Mouse (Mus musculus): Measurements from ENCODE around the gene Asb13. TPM values are rescaled to one million over a fixed set of nuclear protein-coding genes. Genes with fewer than 3 reads are reported as not detected.

The Asb13 gene
- polyA plus RNA-seq, 1 experiment: 42.6 TPM

- H3K27ac ChIP-seq (ENCODE audit: insufficient read depth, low read depth, low read length): no peak overlapping the region
- H3K4me3 ChIP-seq (ENCODE audit: insufficient read depth, low read depth, low read length): no peak overlapping the region
- DNase-seq: peak; percentile 55
- TF ChIP-seq POLR2A (IDR thresholded peaks at IDR 0.05; ENCODE audit: low read depth, low read length): no peak
- peak; percentile 60 for TF ChIP-seq CTCF (conservative IDR thresholded peaks at IDR 0.05; ENCODE audit: insufficient read depth, insufficient read length, low read depth, low read length)
- peaks cover 6% of the 10 kb centered on the region for H3K4me1 ChIP-seq (ENCODE audit: control insufficient read depth, insufficient read depth, low read length)
- H3K36me3 ChIP-seq (ENCODE audit: control insufficient read depth, insufficient read depth, low read length): no peaks in the 10 kb centered on the region
- no peaks in the 10 kb centered on the region for H3K27me3 ChIP-seq (replicated peaks; ENCODE audit: control insufficient read depth, insufficient read depth, low read length)
- WGBS: 74% methylated on average over 9 of the region's 9 CpGs
Observed at GRCm38 (mm10) chr13:3642049-3642448, 8.2 kb downstream of the Asb13 start.

- H3K4me1 ChIP-seq (ENCODE audit: control insufficient read depth, insufficient read depth, low read length): peaks cover 9% of the 10 kb centered on the region
- no peaks in the 10 kb centered on the region for H3K36me3 ChIP-seq (ENCODE audit: control insufficient read depth, insufficient read depth, low read length)
- no peak overlapping the region for H3K4me3 ChIP-seq (ENCODE audit: insufficient read depth, low read depth, low read length)
- DNase-seq: no peak
- no peaks in the 10 kb centered on the region for H3K27me3 ChIP-seq (replicated peaks; ENCODE audit: control insufficient read depth, insufficient read depth, low read length)
- 59% methylated on average over 5 of the region's 5 CpGs for WGBS
- no peak overlapping the region for H3K27ac ChIP-seq (ENCODE audit: insufficient read depth, low read depth, low read length)
- TF ChIP-seq POLR2A (IDR thresholded peaks at IDR 0.05; ENCODE audit: low read depth, low read length) (no peak), CTCF (conservative IDR thresholded peaks at IDR 0.05; ENCODE audit: insufficient read depth, insufficient read length, low read depth, low read length) (no peak)
Observed at GRCm38 (mm10) chr13:3642538-3642937, 8.7 kb downstream of the Asb13 start.

- Histone ChIP-seq H3K36me3 (ENCODE audit: control insufficient read depth, insufficient read depth, low read length) (no peaks in the 10 kb centered on the region), H3K27me3 (replicated peaks; ENCODE audit: control insufficient read depth, insufficient read depth, low read length) (no peaks in the 10 kb centered on the region), H3K27ac (ENCODE audit: insufficient read depth, low read depth, low read length) (no peak overlapping the region), H3K4me3 (ENCODE audit: insufficient read depth, low read depth, low read length) (no peak overlapping the region), H3K4me1 (ENCODE audit: control insufficient read depth, insufficient read depth, low read length) (peaks cover 13% of the 10 kb centered on the region)
- 69% methylated on average over 5 of the region's 5 CpGs for WGBS
- TF ChIP-seq POLR2A (IDR thresholded peaks at IDR 0.05; ENCODE audit: low read depth, low read length) (no peak), CTCF (conservative IDR thresholded peaks at IDR 0.05; ENCODE audit: insufficient read depth, insufficient read length, low read depth, low read length) (no peak)
- peak; percentile 24 for DNase-seq
Observed at GRCm38 (mm10) chr13:3644871-3645270, 11.0 kb downstream of the Asb13 start.

GRCm38 (mm10) chr13:3645919-3646318 is 12.1 kb downstream of the Asb13 start:
- TF ChIP-seq CTCF (conservative IDR thresholded peaks at IDR 0.05; ENCODE audit: insufficient read depth, insufficient read length, low read depth, low read length): no peak
- TF ChIP-seq POLR2A (IDR thresholded peaks at IDR 0.05; ENCODE audit: low read depth, low read length): no peak
- 44% methylated on average over 3 of the region's 3 CpGs for WGBS
- DNase-seq: peak; percentile 88
- Histone ChIP-seq H3K27me3 (replicated peaks; ENCODE audit: control insufficient read depth, insufficient read depth, low read length) (no peaks in the 10 kb centered on the region), H3K4me3 (ENCODE audit: insufficient read depth, low read depth, low read length) (no peak overlapping the region), H3K36me3 (ENCODE audit: control insufficient read depth, insufficient read depth, low read length) (no peaks in the 10 kb centered on the region; the same call in 1 of the 2 replicates), H3K4me1 (ENCODE audit: control insufficient read depth, insufficient read depth, low read length) (peaks cover 16% of the 10 kb centered on the region), H3K27ac (ENCODE audit: insufficient read depth, low read depth, low read length) (peak overlapping the region; percentile 71)

GRCm38 (mm10) chr13:3646566-3646965 is 12.7 kb downstream of the Asb13 start:
- peak overlapping the region; percentile 85 for H3K27ac ChIP-seq (ENCODE audit: insufficient read depth, low read depth, low read length)
- TF ChIP-seq CTCF (conservative IDR thresholded peaks at IDR 0.05; ENCODE audit: insufficient read depth, insufficient read length, low read depth, low read length): no peak
- TF ChIP-seq POLR2A (IDR thresholded peaks at IDR 0.05; ENCODE audit: low read depth, low read length): no peak

GRCm38 (mm10) chr13:3650569-3650968 is 16.7 kb downstream of the Asb13 start:
- Histone ChIP-seq H3K4me1 (ENCODE audit: control insufficient read depth, insufficient read depth, low read length) (peaks cover 15% of the 10 kb centered on the region), H3K27ac (ENCODE audit: insufficient read depth, low read depth, low read length) (no peak overlapping the region), H3K27me3 (replicated peaks; ENCODE audit: control insufficient read depth, insufficient read depth, low read length) (no peaks in the 10 kb centered on the region), H3K36me3 (ENCODE audit: control insufficient read depth, insufficient read depth, low read length) (no peaks in the 10 kb centered on the region; the same call in none of the 2 replicates), H3K4me3 (ENCODE audit: insufficient read depth, low read depth, low read length) (no peak overlapping the region)
- WGBS: 74% methylated on average over 4 of the region's 4 CpGs
- TF ChIP-seq POLR2A (IDR thresholded peaks at IDR 0.05; ENCODE audit: low read depth, low read length) (no peak), CTCF (conservative IDR thresholded peaks at IDR 0.05; ENCODE audit: insufficient read depth, insufficient read length, low read depth, low read length) (no peak)
- peak; percentile 67 for DNase-seq

More at GRCm38 (mm10) chr13:3646566-3646965, 12.7 kb downstream of the Asb13 start:
- 67% methylated on average over 7 of the region's 7 CpGs for WGBS
- DNase-seq: peak; percentile 83
- no peaks in the 10 kb centered on the region; the same call in none of the 2 replicates for H3K36me3 ChIP-seq (ENCODE audit: control insufficient read depth, insufficient read depth, low read length)
- H3K4me3 ChIP-seq (ENCODE audit: insufficient read depth, low read depth, low read length): no peak overlapping the region
- H3K27me3 ChIP-seq (replicated peaks; ENCODE audit: control insufficient read depth, insufficient read depth, low read length): no peaks in the 10 kb centered on the region
- peaks cover 16% of the 10 kb centered on the region for H3K4me1 ChIP-seq (ENCODE audit: control insufficient read depth, insufficient read depth, low read length)

GRCm38 (mm10) chr13:3654432-3654831 is 20.6 kb downstream of the Asb13 start:
- H3K27ac ChIP-seq (ENCODE audit: insufficient read depth, low read depth, low read length): no peak overlapping the region
- no peaks in the 10 kb centered on the region for H3K27me3 ChIP-seq (replicated peaks; ENCODE audit: control insufficient read depth, insufficient read depth, low read length)
- peaks cover 8% of the 10 kb centered on the region; the same call in 1 of the 2 replicates for H3K4me1 ChIP-seq (ENCODE audit: control insufficient read depth, insufficient read depth, low read length)
- H3K36me3 ChIP-seq (ENCODE audit: control insufficient read depth, insufficient read depth, low read length): no peaks in the 10 kb centered on the region; the same call in none of the 2 replicates
- DNase-seq: no peak
- 90% methylated on average over 2 of the region's 2 CpGs for WGBS
- H3K4me3 ChIP-seq (ENCODE audit: insufficient read depth, low read depth, low read length): no peak overlapping the region
- no peak for TF ChIP-seq POLR2A (IDR thresholded peaks at IDR 0.05; ENCODE audit: low read depth, low read length)
- no peak for TF ChIP-seq CTCF (conservative IDR thresholded peaks at IDR 0.05; ENCODE audit: insufficient read depth, insufficient read length, low read depth, low read length)

Data from kidney, adult 2 months (tissue).